Mouse (Mus musculus): Measurements from ENCODE around the gene Npas3. TPM values are rescaled to one million over a fixed set of nuclear protein-coding genes. Genes with fewer than 3 reads are reported as not detected.

Gene Npas3
- polyA plus RNA-seq, 1 experiment, result not detected

DNA sequence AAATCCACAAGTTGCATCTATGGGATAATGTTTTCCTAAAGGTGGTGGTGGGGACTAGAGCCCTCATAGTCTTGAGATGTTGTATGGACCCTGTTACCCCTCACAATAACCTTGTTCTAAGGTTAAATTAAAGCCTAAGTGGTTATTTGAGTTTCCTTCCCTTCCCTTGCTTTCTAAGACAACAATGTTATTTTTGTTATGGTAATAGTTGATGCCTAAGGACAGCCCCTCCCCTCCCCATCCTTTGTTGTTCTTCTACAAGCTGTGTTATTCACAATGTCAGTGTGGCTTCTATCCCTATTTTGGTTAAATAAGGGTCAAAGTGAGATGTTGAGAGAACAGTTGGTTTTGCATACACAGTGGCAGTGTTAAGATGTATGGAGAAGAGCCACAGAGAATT lies 226.0 kb downstream of the Npas3 start:
- Histone ChIP-seq H3K4me3 (ENCODE audit: insufficient read depth, low read depth, low read length) (no peak overlapping the region), H3K4me1 (ENCODE audit: control insufficient read depth, insufficient read depth, low read length) (no peaks in the 10 kb centered on the region), H3K27ac (ENCODE audit: insufficient read depth, low read depth, low read length) (no peak overlapping the region)
- TF ChIP-seq CTCF (IDR thresholded peaks at IDR 0.05; ENCODE audit: insufficient read depth, low read depth, low read length) (no peak), POLR2A (IDR thresholded peaks at IDR 0.05; ENCODE audit: insufficient read depth, low read depth, low read length) (no peak)

DNA sequence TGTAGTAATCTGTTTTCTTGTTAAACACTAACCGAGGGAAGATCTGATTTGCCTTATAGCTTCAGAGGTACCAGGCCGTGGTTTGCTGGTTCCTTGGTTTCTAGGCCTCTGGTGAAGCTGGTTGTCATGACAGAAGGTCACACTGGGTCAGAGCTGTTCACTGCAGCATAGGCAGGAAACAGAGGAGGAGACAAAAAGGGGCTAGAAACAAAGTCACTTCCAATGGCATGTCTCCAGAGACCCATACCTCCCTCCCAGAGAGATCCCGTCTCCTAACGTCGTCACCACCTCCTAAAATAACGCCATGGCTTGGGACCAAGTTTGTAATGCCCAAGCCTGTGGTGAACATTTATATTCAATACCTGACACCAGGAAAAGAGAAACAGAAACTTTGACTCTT lies 236.4 kb downstream of the Npas3 start:
- WGBS, result 87% methylated on average over 6 of the region's 6 CpGs
- no peak overlapping the region for H3K4me3 ChIP-seq (ENCODE audit: insufficient read depth, low read depth, low read length)
- no peaks in the 10 kb centered on the region for H3K4me1 ChIP-seq (ENCODE audit: control insufficient read depth, insufficient read depth, low read length)
- H3K27ac ChIP-seq (ENCODE audit: insufficient read depth, low read depth, low read length), result no peak overlapping the region
- TF ChIP-seq POLR2A (IDR thresholded peaks at IDR 0.05; ENCODE audit: insufficient read depth, low read depth, low read length) (no peak), CTCF (IDR thresholded peaks at IDR 0.05; ENCODE audit: insufficient read depth, low read depth, low read length) (no peak)

DNA sequence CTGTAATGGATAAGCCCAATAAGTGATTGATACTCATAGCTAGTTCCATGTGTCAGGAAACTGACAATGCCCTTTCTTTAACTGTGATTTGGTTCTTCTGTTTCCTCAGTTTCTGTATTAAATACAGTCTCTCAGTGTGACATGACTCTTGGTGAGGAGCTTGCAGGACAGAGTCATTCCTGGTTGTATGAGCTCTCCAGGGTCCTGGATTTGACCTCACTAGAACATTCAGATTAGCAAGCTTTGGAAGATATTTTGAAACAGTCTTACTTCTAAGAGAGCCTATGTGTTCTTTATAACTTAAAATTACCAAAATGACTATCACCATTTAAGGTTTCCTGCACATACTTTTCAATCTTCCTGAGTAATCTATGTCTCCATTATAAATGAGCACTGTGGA lies 247.9 kb downstream of the Npas3 start:
- TF ChIP-seq POLR2A (IDR thresholded peaks at IDR 0.05; ENCODE audit: insufficient read depth, low read depth, low read length) (no peak), CTCF (IDR thresholded peaks at IDR 0.05; ENCODE audit: insufficient read depth, low read depth, low read length) (no peak)
- H3K27ac ChIP-seq (ENCODE audit: insufficient read depth, low read depth, low read length), result no peak overlapping the region
- no peak overlapping the region for H3K4me3 ChIP-seq (ENCODE audit: insufficient read depth, low read depth, low read length)
- no peaks in the 10 kb centered on the region for H3K4me1 ChIP-seq (ENCODE audit: control insufficient read depth, insufficient read depth, low read length)

DNA sequence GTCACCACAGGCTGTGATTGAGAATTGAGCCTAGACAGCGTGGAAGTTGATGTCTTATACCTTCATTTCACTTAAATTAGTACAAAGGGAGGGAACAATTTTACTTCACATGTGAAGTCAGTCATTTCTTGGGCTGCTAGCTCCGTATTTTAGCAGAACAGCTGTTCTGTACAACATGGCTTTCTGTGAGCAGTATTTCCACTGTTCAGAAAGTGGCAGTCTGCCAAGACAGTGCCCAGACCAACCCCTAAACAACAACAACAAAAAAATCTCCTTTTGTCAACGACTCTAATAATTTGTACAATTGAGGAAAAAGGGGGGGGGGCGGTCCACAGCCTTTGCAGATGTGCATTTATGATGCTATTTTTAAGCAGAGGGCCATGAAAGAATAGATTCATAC lies 266.4 kb downstream of the Npas3 start:
- TF ChIP-seq CTCF (IDR thresholded peaks at IDR 0.05; ENCODE audit: insufficient read depth, low read depth, low read length) (no peak), POLR2A (IDR thresholded peaks at IDR 0.05; ENCODE audit: insufficient read depth, low read depth, low read length) (no peak)
- 24% methylated on average over 4 of the region's 4 CpGs for WGBS
- H3K4me1 ChIP-seq (ENCODE audit: control insufficient read depth, insufficient read depth, low read length), result peaks cover 3% of the 10 kb centered on the region; the same call in 1 of the 2 replicates
- no peak overlapping the region for H3K4me3 ChIP-seq (ENCODE audit: insufficient read depth, low read depth, low read length)
- H3K27ac ChIP-seq (ENCODE audit: insufficient read depth, low read depth, low read length), result no peak overlapping the region

DNA sequence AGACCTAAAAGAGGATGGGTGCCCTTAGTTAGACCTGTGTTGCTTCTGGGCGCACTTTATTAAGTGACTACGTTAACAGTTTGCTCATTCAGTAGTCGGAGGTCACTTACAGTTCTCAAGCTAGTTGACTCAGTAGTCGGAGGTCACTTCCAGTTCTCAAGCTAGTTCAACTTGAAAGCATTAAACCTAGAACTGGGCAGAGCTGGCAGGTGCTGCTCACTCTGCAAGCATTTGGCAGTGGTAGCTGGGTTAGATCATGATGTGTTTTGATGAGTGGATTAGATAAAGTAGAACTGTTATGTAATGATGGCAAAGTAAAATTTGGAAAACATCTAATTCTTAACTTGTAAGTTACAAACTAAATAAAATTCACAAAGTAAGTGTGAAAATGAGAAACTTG lies 271.1 kb downstream of the Npas3 start:
- WGBS, result 92% methylated on average over 4 of the region's 4 CpGs
- peaks cover 2% of the 10 kb centered on the region; the same call in 1 of the 2 replicates for H3K4me1 ChIP-seq (ENCODE audit: control insufficient read depth, insufficient read depth, low read length)
- no peak overlapping the region for H3K4me3 ChIP-seq (ENCODE audit: insufficient read depth, low read depth, low read length)
- H3K27ac ChIP-seq (ENCODE audit: insufficient read depth, low read depth, low read length), result no peak overlapping the region
- TF ChIP-seq CTCF (IDR thresholded peaks at IDR 0.05; ENCODE audit: insufficient read depth, low read depth, low read length) (no peak), POLR2A (IDR thresholded peaks at IDR 0.05; ENCODE audit: insufficient read depth, low read depth, low read length) (no peak)

DNA sequence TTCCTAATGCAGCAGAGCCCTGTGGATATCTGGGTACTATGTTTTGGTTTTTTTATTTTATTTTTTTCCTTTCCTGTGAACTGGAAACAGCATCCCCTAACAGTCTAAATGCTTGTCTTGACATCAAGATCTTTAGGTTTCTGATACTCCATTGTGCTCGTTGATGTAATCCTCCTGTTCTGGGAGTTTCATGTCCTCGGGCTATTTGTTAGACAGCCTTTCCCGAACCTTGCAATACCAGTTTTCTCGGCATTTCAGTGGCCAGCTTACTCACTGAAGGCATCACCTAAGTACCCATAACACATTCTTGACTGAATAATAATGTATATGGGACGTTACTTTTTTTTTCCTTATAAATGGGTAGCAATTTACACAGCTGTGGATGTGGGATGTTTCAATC lies 274.2 kb downstream of the Npas3 start:
- WGBS, result 62% methylated on average over 5 of the region's 5 CpGs
- Histone ChIP-seq H3K4me1 (ENCODE audit: control insufficient read depth, insufficient read depth, low read length) (no peaks in the 10 kb centered on the region), H3K4me3 (ENCODE audit: insufficient read depth, low read depth, low read length) (no peak overlapping the region), H3K27ac (ENCODE audit: insufficient read depth, low read depth, low read length) (no peak overlapping the region)
- TF ChIP-seq CTCF (IDR thresholded peaks at IDR 0.05; ENCODE audit: insufficient read depth, low read depth, low read length) (no peak), POLR2A (IDR thresholded peaks at IDR 0.05; ENCODE audit: insufficient read depth, low read depth, low read length) (no peak)

DNA sequence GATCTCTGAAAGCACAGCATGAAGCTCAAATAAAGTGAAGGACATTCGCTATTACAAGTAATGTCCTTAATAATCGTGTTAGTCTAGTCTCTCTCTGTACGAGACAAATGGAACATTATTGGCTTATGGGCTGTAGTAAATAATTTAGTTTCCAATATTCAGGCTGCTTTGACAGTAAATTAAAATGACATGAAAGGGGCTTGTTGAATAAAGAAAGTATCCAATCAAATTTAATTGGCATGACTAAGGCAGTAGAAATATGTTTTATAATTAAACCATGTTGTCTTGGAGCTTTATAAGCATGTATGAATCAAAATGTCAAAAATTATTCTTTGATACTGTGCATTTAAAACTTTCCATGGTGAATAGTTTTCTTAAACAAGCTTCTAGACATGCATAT lies 278.6 kb downstream of the Npas3 start:
- 95% methylated on average over 3 of the region's 3 CpGs for WGBS
- TF ChIP-seq CTCF (IDR thresholded peaks at IDR 0.05; ENCODE audit: insufficient read depth, low read depth, low read length), result no peak
- no peak for TF ChIP-seq POLR2A (IDR thresholded peaks at IDR 0.05; ENCODE audit: insufficient read depth, low read depth, low read length)

DNA sequence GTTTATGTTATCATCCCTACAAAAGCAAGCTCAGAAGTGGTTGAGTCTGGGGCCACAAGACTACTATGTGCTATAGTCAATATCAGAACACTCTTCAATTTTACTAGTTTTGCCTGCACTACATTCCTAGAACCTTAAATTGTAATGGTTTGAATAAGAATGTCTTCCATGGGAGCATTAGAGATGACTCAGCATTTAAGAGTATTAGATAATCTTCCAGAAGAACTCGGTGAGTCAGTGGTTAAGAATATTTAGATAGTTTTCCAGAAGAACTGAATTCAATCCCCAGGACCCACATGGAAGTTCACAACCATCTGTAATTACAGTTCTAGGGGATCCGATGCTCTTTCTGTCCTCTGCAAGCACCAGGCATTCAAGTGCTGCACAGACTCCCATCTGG lies 280.9 kb downstream of the Npas3 start:
- no peak overlapping the region for H3K27ac ChIP-seq (ENCODE audit: insufficient read depth, low read depth, low read length)
- 62% methylated on average over 2 of the region's 2 CpGs for WGBS
- H3K4me1 ChIP-seq (ENCODE audit: control insufficient read depth, insufficient read depth, low read length), result no peaks in the 10 kb centered on the region
- H3K4me3 ChIP-seq (ENCODE audit: insufficient read depth, low read depth, low read length), result no peak overlapping the region
- no peak for TF ChIP-seq CTCF (IDR thresholded peaks at IDR 0.05; ENCODE audit: insufficient read depth, low read depth, low read length)
- TF ChIP-seq POLR2A (IDR thresholded peaks at IDR 0.05; ENCODE audit: insufficient read depth, low read depth, low read length), result no peak

More for the DNA sequence above, 278.6 kb downstream of the Npas3 start:
- H3K27ac ChIP-seq (ENCODE audit: insufficient read depth, low read depth, low read length), result no peak overlapping the region
- no peaks in the 10 kb centered on the region for H3K4me1 ChIP-seq (ENCODE audit: control insufficient read depth, insufficient read depth, low read length)
- H3K4me3 ChIP-seq (ENCODE audit: insufficient read depth, low read depth, low read length), result no peak overlapping the region

DNA sequence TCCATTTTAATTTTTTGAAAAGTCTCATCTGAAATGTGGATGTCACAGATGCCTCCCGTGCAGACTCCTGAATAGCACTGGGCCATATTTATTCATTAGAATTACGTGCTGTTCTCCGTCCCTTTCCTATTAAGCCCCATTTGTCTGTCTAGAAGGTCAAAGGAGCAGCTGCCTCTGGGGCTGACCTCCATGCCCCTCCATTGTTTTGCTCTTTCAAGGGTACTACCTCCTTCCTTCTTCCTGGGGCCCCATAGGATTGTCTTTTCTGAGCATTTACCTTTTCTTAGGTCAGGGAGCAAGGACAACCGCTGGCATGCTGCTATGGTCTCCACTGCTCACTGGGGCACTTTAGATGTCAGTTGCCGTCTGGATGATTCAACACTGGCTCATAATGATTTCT lies 288.3 kb downstream of the Npas3 start:
- Histone ChIP-seq H3K4me3 (ENCODE audit: insufficient read depth, low read depth, low read length) (no peak overlapping the region), H3K27ac (ENCODE audit: insufficient read depth, low read depth, low read length) (no peak overlapping the region), H3K4me1 (ENCODE audit: control insufficient read depth, insufficient read depth, low read length) (no peaks in the 10 kb centered on the region)
- no peak for TF ChIP-seq CTCF (IDR thresholded peaks at IDR 0.05; ENCODE audit: insufficient read depth, low read depth, low read length)
- no peak for TF ChIP-seq POLR2A (IDR thresholded peaks at IDR 0.05; ENCODE audit: insufficient read depth, low read depth, low read length)
- WGBS, result 79% methylated on average over 5 of the region's 5 CpGs

DNA sequence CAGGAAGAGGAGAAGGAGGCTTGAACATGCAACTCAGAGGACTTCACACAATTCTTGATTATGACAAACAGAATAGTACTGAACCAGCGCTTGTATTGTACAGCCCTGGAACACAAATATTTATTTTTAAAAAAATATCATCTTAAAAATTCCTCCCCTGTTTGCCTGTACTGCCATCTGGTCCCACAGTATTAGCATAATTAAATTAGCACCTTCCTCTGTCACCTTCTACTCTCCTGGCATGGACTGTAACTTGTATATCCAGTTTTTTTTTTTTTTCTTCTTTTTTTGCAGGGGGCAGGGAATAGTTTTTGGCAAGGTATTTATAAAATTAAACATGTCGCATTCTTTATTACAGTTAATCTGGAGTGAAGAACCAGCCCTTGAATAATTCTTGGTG lies 307.9 kb downstream of the Npas3 start:
- TF ChIP-seq CTCF (IDR thresholded peaks at IDR 0.05; ENCODE audit: insufficient read depth, low read depth, low read length) (no peak), POLR2A (IDR thresholded peaks at IDR 0.05; ENCODE audit: insufficient read depth, low read depth, low read length) (no peak)

More for the DNA sequence above, 307.9 kb downstream of the Npas3 start:
- Histone ChIP-seq H3K4me1 (ENCODE audit: control insufficient read depth, insufficient read depth, low read length) (no peaks in the 10 kb centered on the region), H3K27ac (ENCODE audit: insufficient read depth, low read depth, low read length) (no peak overlapping the region), H3K4me3 (ENCODE audit: insufficient read depth, low read depth, low read length) (no peak overlapping the region)
- 92% methylated on average over 2 of the region's 2 CpGs for WGBS

All from olfactory bulb, adult 2 months (tissue).